Mouse (Mus musculus) left cerebral cortex, adult 11 months (tissue): ENCODE data around the gene Kif26b.

Experiments
- DNase-seq: peaks from one replicate; pipeline ENCODE4 v3.0.0; 2022; ENCODE audit warnings: low spot score

Gene Kif26b

DNA sequence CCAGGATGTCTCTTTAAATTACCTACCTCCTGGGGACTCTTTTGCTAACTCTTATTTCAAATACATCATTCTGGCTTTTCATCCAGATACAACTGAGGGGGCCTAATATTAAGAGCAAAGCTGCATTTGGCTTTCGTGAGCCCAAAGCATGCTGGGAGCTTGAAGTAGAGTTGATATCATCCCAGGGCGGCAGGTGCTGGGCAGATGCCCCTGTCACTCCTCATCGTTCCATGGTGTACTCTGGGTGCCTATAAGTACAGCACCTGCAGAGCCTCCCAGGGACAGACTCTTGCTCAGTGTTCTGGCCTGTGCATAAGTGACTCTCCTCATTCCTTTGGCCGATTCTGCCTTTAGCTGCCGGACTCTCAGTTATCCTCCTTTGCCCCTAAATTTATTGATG, 13.5 kb downstream of the Kif26b start:
- DNase-seq, result no peak

DNA sequence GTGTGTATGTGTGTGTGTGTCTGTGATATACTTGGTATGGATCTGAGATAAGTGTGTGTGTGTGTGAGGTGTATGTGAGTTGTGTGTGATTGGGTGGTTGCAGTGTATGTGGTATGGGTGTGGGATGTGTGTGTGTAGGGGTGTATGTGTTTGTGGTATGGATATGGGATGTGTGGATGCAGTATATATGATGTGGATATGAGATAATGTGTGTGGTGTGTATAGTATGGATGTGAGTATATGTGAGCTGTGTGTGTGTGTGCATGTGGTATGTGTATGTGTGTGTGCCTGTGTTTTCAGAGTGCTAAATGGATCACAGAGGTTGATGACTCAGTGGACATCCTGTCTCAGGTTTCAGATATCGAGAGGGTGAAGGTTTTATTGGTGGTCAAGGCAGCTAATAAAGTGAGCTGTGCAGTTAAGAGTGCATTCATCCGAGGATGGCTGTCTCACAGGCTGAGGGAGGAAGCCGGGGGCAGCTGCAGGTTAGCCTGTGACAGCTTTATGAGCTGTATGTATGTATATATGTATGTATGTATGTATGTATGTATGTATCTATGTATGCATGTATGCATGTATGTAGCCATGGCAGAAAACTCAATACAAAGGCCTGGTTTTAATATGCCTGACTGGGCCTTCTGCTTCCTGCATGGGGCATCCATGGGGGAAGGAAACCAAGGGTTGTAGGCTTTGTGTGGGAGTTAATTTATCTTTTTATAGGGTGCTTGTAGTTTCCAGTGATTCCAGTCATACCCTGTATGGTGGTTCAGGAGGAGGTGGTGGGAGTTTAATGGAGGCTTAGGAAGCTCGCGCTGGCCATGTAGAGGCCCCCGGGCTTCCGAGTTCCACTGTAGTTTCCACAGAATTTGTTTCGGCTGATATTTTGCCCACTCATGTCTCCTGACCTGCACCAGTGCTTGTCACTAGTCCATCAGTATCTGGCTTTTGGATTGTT, 14.3 kb downstream of the Kif26b start:
- no peak for DNase-seq

DNA sequence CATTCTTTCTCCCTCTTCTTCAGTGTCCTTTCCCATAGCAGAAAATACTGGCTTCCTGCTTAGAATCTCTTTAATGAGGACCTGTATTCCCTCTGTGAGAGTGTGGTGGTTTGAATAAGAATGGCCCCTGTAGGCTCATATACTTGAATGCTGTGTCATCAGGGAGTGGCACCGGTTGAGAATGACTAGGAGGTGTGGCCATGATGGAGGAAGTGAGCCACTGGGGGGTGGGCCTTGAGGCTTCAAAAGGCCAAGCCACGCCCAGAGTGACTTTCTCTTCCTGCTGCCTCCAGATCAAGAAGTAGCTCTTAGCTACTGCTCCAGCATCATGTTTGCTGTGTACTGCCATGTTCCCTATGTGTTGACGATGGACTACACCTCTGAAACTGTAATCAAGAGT, 15.7 kb downstream of the Kif26b start:
- DNase-seq, result no peak

DNA sequence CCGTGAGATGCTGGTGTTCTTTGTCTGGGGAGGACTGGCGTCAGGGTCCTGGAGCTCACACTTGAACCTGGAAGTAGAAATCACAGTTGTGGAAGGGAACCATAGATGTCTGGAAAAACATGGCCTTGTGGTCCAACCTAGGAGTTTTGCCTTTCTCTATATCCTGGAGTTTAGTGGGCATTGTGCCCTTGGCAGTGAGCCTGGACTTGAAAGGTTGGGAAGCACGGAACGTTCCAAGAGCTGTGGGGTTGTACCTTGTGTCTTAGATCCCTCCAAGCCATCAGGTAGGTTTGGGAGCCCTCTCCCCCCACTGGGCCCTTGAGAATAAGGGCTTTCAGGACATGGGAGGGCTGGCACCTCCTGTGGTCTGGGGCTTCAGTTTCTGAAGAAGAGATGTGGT, 20.7 kb downstream of the Kif26b start:
- no peak for DNase-seq

DNA sequence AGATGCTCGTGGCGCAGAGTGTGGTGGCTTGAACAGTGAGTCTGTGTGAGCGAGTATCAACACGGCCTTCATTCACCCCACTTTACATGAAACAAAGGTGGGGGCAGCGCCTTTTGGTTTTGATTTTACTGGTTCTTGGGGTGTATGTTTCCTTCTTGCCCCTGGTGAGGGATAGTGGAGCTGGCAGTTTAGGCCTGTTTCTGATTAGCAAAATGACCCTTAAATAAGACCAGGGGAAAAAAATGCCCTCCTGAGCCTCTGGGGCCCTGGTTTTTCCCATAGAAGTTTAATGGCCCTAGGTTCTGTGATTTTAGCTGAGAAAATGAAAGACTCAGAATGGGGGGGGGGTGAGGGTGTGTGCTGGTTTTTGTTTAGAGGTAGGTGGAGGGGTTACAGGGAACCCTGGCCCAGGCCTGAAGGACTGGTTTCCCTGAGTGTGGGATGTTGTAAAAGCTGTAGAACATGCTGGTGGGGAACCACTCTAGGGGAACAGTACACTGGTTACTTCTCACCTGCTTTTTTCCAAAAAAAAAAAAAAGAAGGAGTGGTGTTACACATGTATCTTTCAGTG, 21.6 kb downstream of the Kif26b start:
- DNase-seq, result no peak

DNA sequence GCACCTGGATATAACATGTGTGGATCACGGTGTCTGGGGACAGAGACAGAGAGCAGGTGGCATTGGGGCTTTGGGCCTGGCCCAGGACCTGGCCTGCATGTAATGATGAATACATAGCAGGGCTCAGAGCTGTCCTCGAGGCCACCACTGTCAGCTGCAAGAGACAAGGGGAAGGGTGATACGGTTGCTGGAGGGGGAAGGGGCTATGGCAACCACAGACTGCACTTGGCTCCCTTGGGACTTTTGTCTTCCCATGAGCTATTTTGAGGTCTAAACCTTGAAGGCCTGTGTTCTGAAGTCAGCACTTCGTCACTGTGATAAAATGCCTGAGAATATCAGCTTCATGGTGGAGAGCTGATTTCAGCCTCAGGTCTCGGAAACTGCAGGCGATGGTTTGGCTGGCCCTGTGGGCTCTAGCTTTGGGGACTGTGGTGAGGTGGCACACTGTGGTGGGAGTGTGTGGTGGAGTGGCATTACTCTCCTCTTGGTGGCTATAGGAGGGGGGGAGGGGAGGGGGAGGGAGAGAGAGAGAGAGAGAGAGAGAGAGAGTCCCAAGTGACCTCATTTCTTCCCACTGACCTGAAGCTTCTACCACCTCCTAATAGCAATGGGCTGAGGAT, 23.5 kb downstream of the Kif26b start:
- no peak for DNase-seq

DNA sequence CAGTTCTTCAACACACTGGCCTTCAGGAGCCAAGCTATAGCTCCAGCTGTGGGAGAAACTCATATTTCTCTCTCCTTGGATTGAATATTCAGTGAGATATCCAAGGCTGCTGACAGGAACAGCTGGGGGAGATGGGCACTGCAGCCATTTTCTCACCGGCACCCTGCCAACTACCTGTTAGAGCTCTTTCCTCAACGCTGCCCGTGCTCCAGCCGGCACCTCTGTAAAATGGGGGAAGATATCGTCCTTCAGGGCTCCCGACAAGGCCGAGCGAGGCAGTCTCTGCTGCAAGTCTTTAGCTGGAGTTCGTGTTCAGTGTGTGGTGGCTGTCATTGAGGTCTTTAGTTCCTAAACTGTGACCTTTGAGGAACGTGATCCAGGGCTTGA, 24.0 kb downstream of the Kif26b start:
- no peak for DNase-seq

DNA sequence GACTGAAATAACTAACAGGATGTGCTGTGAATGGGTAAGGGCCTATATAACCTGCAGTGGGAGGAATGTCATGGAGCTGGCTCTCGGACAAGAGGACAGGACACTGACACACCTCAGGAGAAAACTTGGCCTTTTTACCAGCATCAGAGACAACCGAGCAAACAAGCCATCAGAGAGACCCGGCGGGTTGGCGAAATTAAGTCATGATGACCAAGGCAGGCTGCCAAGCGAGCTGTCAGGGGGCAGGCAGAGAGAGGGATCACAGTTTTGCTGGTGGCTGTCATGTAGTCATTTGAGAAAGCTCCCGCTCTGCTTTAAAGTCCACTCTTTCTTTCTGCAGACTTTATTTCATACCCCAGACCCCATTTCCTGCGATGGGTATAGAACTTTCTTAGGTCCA, 27.3 kb downstream of the Kif26b start:
- no peak for DNase-seq

DNA sequence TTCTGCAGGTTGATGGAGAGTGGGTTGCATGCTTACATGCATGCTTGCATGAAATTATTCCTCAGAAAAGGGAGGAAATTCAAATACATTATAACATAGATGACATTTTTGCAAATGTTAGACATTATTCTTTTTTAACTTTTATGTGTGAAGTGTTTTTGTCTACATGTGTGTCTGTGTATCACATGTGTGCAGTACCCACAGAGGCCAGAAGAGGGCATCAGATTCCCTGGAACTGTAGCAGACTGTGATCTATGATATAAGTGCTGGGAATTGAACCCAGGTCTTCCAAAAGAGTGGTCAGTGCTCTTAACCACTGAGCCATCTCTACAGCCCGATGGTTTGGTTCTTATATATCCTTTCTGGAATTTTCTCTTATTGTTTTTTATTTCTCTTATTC, 31.1 kb downstream of the Kif26b start:
- DNase-seq, result no peak

DNA sequence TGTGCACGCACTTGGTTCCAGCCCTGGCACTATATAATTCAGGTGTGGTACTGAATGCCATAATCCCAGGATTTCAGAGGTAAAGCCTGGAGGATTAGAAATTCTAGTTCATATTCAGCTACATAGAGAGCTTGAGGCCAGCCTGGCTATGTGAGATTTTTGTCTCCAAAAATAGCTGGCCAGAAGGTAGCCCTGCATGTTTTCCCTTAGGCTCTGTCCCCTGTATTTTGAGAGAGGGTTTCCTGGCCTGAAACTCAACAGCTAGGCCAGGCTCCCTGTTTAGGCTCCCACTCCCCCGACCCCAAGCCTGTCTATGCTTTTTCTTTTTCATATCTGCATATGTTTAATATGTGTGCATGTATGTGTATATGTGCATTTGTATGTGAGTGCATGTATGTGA, 34.9 kb downstream of the Kif26b start:
- DNase-seq, result no peak

DNA sequence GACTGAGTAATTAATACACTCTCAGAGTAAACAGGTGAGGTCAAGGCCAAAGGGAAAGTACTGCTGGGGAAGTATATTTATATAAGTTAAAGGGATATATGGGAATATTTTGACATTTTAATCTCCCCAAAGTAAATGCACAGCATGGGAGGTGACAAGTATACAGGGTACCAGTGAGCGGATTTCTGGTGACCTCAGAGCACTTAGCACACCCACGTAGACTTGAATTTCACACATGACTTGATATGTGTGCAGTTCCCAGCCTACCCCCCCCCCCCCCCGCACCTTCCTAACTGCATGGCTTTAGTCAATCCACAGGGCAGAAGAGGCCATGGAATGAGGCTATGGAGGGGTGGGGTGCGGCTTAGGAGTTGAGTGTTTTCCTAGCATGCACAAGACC, 35.9 kb downstream of the Kif26b start:
- DNase-seq, result no peak

DNA sequence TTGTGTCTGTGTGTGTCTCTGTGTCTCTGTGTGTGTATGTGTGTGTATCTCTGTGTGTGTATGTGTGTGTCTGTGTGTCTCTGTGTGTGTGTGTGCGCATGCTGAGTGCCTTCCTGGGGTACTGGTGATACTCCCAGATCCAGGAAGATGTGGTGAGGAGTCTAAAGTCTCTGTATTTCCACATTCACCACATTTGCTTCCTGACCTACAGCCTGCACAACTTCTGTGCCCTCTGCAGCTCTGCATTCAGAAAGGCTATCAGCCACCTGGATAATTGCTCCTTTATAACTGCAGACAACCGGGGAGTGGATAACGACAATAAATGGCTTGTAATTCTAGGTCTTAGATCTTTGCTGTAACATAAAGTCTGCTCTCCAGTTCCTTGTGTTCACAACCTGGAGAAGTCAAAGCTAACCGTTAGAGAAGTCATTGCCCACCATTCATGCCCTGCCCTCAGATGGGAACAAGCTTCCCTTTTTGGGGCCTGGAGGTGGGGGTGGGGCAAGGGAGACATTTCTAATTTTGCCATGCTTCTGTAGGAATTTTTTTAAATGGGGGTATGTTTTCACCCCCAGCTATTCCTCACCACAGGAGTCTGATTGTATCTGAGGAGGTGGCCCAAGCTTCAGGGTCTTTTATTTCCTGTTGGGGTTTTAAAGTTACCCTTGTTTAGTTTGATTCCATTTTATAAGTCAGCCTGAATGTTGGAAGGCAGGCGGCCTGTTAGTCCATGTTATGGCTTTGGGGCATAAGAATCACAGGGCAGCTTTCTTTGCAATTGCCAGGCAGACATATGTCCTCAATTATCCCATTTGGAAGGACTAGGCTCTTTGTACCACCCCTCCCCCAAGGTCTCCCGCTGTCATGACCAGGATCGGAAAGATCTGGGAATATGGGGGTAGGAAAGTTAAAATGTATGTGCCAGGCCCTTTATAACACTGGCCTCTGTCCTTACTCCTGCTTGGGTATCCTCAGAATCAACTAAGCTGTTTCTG, 39.9 kb downstream of the Kif26b start:
- no peak for DNase-seq

DNA sequence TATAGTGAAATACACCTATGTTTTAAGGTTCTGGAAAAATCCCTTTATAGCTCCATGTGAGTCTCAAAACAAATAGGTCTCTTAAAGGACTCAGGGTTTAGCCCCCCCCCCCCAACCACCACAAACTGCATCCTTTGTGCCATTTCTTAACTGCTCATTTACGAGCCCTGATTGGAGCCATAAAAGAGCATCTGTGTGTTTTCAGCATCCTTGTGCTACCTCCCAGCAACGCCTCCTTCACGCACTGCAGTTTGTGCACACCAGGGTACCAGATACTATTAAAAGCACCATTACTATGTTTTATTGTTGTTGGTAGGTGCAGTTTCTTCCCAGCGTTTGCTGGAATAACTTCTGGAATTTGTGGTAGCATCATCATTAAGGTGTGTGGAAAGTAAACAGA, 42.1 kb downstream of the Kif26b start:
- DNase-seq, result no peak

DNA sequence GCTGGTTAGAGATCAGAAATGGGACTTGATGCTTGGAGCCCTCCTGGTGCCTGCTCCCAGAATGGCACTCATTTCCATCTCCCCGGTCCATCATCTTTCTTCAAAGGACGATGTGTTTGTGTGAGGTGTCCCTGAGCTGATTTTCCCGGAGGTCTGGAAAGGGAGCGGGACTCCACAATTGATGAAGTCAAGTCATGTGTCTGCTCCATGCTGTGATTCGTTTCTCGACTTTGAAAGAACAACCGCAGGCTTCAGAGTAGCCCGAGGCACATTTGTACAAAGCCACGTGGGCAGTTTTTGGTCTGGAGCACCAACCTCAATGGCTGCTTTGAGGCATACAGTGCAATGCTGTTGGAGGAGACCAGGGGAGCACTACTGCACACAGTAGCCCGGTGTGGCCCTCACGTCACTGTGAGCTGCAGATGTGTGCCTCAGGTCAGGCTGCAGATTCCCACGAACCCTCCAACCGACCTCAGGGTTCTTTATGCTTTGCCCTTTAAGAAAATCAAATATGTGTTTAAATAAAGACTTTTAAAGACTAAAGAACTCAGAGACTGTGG, 43.0 kb downstream of the Kif26b start:
- no peak for DNase-seq

DNA sequence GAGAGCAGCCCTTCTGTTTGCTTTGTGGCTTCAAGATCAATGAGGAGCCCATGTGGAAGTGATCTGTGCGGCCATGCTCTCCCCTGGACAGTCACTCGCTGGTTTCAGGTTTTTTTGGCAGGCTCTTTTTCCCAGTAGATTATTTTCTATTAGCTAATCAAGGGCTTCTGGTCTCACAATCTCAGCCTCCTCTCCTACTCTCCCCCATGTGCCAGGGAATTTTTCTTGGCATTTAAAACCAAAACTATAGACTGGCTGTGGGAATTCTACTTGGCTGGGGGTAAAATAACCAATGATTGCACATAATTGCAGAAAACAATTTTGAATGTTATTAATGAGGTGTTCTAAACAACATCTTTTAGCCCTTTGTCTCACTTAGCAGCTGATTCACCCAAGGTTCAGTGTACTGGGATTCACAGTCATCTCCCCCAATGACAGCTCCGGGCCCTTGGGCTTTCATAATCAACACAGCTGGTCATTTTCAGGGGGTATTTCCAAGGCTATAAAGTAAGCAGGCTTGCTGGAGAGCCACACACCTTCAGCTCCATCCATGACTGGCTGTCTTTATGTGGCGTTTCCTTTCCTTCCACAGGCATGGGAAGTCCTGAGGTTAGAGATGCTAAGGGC, 44.6 kb downstream of the Kif26b start:
- DNase-seq, result no peak

DNA sequence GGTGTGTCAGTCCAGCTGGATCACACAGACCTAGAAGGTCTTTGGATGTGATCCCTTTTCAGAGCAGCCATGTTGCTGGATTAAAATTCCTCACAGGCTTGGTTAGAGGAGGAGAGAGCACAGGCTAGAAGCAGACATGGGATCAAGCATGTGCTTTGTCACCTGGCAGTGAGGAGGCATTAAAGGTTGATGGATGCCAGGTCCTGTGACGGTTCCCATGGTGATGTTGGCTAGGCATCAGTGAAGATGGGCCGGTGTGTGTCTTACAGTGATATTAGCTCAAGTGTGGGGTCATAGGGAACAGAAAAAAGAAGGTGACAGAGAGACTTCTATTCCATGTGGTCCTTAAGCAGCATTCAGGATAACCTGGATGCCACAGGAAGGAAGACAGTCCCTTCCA, 46.8 kb downstream of the Kif26b start:
- no peak for DNase-seq

DNA sequence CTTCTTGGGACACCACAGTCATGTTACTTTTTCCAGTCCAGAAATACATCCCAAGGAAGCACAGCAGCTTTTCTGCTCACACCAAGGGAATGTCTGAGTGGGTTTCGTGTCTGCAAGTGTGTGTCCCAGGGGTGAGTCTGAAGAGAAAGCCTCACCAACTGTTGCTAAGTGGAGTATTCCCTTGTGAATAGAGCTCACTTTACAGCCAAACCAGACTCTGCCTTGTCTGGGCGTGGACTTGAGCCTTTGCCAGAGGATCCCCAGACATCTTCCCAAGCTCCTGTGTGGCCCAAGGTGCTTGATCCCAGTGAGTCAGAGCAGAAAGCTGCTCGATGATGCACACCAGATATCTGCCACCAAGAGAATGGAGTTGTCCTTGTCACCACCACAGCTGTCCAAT, 48.0 kb downstream of the Kif26b start:
- DNase-seq, result no peak

DNA sequence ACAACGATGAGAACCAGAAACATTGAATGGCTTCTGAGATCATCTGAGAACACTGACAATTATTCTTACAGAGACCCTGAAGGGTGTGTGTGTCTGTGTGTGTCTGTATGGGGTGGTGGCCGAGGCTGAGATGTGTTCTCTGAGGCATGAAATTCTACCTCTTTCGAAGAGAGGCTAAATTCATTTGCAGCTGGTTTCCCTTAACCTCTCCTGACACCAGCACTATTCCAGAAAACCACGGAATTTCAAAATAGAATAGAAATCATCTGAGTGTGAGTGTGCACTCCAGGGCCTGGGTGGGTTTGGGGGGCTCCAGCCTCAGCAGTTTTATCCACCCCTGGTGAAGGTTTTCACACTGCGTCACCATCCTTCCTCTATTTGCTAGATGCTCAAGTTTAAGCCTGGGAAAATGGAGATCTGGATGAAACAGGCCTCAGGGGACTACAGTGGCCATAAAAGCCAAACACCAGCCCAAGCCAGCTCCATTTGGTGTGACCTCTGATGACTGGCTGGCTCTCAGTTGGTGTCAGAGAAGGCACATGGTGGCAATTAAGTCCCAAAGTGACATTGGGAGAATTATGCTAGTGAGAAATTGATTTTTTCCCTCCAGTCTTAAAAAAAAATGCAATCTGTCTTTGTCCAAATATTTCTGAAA, 56.6 kb downstream of the Kif26b start:
- no peak for DNase-seq

DNA sequence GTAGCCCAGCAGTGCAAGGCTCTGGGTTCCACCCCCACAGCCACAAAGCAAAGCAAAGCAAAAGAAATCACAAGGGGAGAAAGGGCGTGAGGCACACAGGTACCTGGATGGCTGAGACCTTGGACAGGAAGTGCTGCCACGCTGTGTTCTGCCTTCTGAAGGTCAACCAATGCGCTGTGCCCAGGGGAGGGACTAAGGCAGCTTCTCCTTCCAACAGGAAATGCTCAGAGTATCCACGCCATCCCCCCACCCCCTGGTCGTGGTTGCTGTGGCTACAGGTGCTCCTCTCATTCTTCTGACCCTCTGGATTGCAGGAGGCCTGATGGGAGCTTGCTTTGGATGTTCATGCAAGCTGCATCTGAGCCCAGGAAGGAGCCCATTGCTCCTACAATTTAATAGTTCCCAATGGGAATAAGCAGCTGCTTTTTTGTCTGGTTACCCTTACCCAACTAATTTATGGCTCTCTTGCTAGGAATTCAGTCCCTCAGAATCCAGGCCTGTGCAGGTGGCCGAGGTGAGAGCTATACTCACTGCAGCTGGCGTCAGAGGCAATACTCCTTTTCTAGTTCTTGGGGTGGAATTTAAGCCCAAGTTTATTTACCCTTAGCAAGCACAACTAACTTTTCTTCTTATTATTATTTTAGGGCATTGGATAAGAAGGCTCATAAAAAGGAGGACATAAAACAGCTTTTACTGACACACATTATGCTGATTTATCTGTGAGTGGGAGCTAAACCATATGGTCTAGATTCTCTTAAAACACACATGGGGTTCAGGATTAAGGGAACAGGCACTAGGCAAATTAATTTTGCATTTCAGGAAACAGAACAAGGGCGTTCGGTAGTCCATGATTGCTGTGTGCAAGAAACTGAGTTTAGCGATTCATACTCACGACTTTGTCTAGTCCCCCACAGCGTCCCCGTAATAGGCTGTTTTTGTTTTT, 61.6 kb downstream of the Kif26b start:
- peak; percentile 7 for DNase-seq

DNA sequence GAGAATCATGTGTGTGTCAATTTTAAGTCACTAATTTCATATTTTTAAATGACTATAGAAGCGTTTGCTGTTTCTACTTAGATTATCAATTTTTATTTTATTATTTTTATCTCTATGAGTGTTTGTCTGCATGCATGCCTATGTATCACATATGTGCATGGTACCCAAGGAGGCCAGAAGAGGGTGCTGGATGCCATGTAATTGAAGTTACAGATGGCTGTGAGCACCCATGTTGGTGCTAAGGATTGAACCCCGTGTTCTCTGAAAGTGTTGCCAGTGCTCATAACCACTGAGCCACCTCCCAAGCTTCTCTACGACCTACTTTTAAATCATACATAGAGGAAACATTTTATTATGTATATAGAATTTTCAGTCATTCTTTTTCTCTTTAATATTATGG, 68.2 kb downstream of the Kif26b start:
- no peak for DNase-seq
